Mouse (Mus musculus): Measurements from ENCODE around the gene Bcl7c.
A peak's percentile ranks its signal among the peaks of the same experiment; 100 is the strongest.
"Not testable (repeated sequence)": the region's sequence is repeated elsewhere in the genome, so short reads cannot be mapped to it uniquely, and the experiment has no call there.

The Bcl7c gene

GRCm38 (mm10) chr7:127716992-127717391, 8.3 kb upstream of the Bcl7c start:
- no peak for DNase-seq (ENCODE audit: low read depth)

- DNase-seq (ENCODE audit: low read depth), result no peak
Observed at GRCm38 (mm10) chr7:127714816-127715215, 6.1 kb upstream of the Bcl7c start.

- peak; percentile 72 for DNase-seq (ENCODE audit: low read depth)
Observed at GRCm38 (mm10) chr7:127712461-127713385, 4.0 kb upstream of the Bcl7c start, which contains the start of gene Ctf1. TSS of gene Ctf1 (plus strand) at chr7:127712736.

- DNase-seq (ENCODE audit: low read depth), result peak; percentile 44
Observed at GRCm38 (mm10) chr7:127711456-127711855, 2.7 kb upstream of the Bcl7c start.

- no peak for DNase-seq (ENCODE audit: low read depth)
Observed at GRCm38 (mm10) chr7:127711031-127711430, 2.3 kb upstream of the Bcl7c start.

- no peak for DNase-seq (ENCODE audit: low read depth)
Observed at GRCm38 (mm10) chr7:127709261-127709979, 687 bp upstream of the Bcl7c start.

- no peak for DNase-seq (ENCODE audit: low read depth)
Observed at GRCm38 (mm10) chr7:127707957-127708206, 851 bp downstream of the Bcl7c start.

GRCm38 (mm10) chr7:127707045-127707956, 1.4 kb downstream of the Bcl7c start:
- no peak for DNase-seq (ENCODE audit: low read depth)

GRCm38 (mm10) chr7:127705706-127706105, 3.0 kb downstream of the Bcl7c start:
- DNase-seq (ENCODE audit: low read depth), result no peak

GRCm38 (mm10) chr7:127704598-127704997, 4.1 kb downstream of the Bcl7c start:
- DNase-seq (ENCODE audit: low read depth), result no peak

GRCm38 (mm10) chr7:127703561-127704178, 5.1 kb downstream of the Bcl7c start:
- DNase-seq (ENCODE audit: low read depth), result no peak

GRCm38 (mm10) chr7:127700712-127701331, 7.9 kb downstream of the Bcl7c start:
- no peak for DNase-seq (ENCODE audit: low read depth)

- no peak for DNase-seq (ENCODE audit: low read depth)
Observed at GRCm38 (mm10) chr7:127698986-127699385, 9.7 kb downstream of the Bcl7c start.

- not testable (repeated sequence) for DNase-seq (ENCODE audit: low read depth)
Observed at GRCm38 (mm10) chr7:127693730-127694129, 15.0 kb downstream of the Bcl7c start.

- no peak for DNase-seq (ENCODE audit: low read depth)
Observed at GRCm38 (mm10) chr7:127693290-127693689, 15.4 kb downstream of the Bcl7c start.

- peak; percentile 97 for DNase-seq (ENCODE audit: low read depth)
Observed at GRCm38 (mm10) chr7:127691221-127691989, 17.3 kb downstream of the Bcl7c start.

- DNase-seq (ENCODE audit: low read depth), result no peak
Observed at GRCm38 (mm10) chr7:127689626-127690280, 19.0 kb downstream of the Bcl7c start.

GRCm38 (mm10) chr7:127688935-127689334, 19.8 kb downstream of the Bcl7c start:
- DNase-seq (ENCODE audit: low read depth), result peak; percentile 20

- DNase-seq (ENCODE audit: low read depth), result no peak
Observed at GRCm38 (mm10) chr7:127686740-127687449, 21.8 kb downstream of the Bcl7c start.

Data from fibroblast of lung, adult 2 months (primary cell).